Mouse (Mus musculus) hindbrain, embryonic 16.5 days (tissue): ENCODE results near the gene Zcchc17. TPM values are rescaled to one million over a fixed set of nuclear protein-coding genes. Genes with fewer than 3 reads are reported as not detected.

Experiments used
- ATAC-seq: fragments of 200-750 bp; cut with Nextera tagmentation; 2 replicates; pipeline ENCODE4 v1.8.0; 2017; ENCODE audit warnings: moderate TSS enrichment, moderate library complexity
- H3K27ac ChIP-seq: fragments of 300-500 bp; sonication (generic); 2 replicates; pipeline ENCODE4 v1.5.1; 2014; ENCODE audit warnings: low read depth, mild to moderate bottlenecking, control low read depth, low read length, moderate library complexity
- H3K27me3 ChIP-seq: fragments of 300-500 bp; sonication (generic); replicated peaks from 2 replicates; pipeline ENCODE4 v1.6.1; 2014; ENCODE audit warnings: low read length; ENCODE audit not compliant: control insufficient read depth, insufficient read depth
- H3K36me3 ChIP-seq: fragments of 300-500 bp; sonication (generic); 2 replicates; pipeline ENCODE4 v1.6.1; 2014; ENCODE audit warnings: mild to moderate bottlenecking, low read length, moderate library complexity, mixed read lengths; ENCODE audit not compliant: control insufficient read depth, insufficient read depth
- H3K4me1 ChIP-seq: fragments of 300-500 bp; sonication (generic); 2 replicates; pipeline ENCODE4 v1.6.1; 2014; ENCODE audit warnings: low read depth, low read length; ENCODE audit not compliant: control insufficient read depth, insufficient read depth
- H3K4me2 ChIP-seq: fragments of 300-500 bp; sonication (generic); 2 replicates; pipeline ENCODE4 v1.6.1; 2014; ENCODE audit warnings: mild to moderate bottlenecking, low read length, control low read depth, moderate library complexity
- H3K4me3 ChIP-seq: fragments of 300-500 bp; sonication (generic); 2 replicates; pipeline ENCODE4 v1.5.1; 2014; ENCODE audit warnings: mild to moderate bottlenecking, low read length, control low read depth, moderate library complexity
- H3K9ac ChIP-seq: fragments of 300-500 bp; sonication (generic); 2 replicates; pipeline ENCODE4 v1.6.1; 2014; ENCODE audit warnings: low read depth, mild to moderate bottlenecking, control low read depth, low read length, moderate library complexity
- H3K9me3 ChIP-seq: fragments of 300-500 bp; sonication (generic); 2 replicates; pipeline ENCODE4 v1.6.1; 2014; ENCODE audit warnings: mild to moderate bottlenecking, low read length, moderate library complexity; ENCODE audit not compliant: control insufficient read depth
- WGBS: fragments of 180-500 bp; shearing (Covaris S2); extraction: QIAGEN DNeasy Blood & Tissue Kit; methylation state at CpG from one replicate; pipeline ENCODE4 v1.1.7; 2014; 5-methylcytosine and 5-hydroxymethylcytosine counted together
- polyA plus RNA-seq: library from polyadenylated mRNA; unstranded; fragments of >200 nt; fragmentation: Nextera tagmentation; extraction: Ambion mirVana; gene quantifications from 2 replicates; pipeline ENCODE4 v1.2.1, GENCODE M21; 2015

The Zcchc17 gene
- polyA plus RNA-seq, 1 experiment from 2014 or later = 85.4 TPM

DNA sequence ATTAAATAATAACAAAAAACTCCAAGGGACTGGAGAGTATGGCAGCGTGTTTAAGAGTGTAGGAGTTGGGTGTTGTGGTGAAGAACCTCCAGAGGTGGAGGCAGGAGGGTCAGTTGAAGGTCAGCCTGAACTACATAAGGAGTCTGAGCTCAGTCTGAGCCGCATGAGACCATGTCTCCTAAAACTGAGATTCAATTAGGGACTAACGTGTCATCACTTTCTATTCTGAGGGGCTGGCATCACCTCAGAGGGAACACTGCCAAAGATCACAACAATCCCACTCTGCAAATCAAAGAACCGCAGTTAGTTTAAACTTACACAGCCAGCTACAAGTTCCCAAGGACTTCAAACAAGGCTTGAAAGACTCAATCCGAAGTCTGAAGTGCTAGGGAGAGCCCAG, 36.1 kb downstream of the Zcchc17 start:
- H3K9me3 ChIP-seq = no peaks in the 10 kb centered on the region
- peaks cover 30% of the 10 kb centered on the region for H3K36me3 ChIP-seq
- no peak overlapping the region for H3K4me2 ChIP-seq
- 65% methylated on average over 5 of the region's 5 CpGs for WGBS
- no peaks in the 10 kb centered on the region for H3K27me3 ChIP-seq
- H3K4me1 ChIP-seq = no peaks in the 10 kb centered on the region
- ATAC-seq = no peak
- no peak overlapping the region for H3K27ac ChIP-seq
- H3K4me3 ChIP-seq = no peak overlapping the region
- H3K9ac ChIP-seq = no peak overlapping the region

DNA sequence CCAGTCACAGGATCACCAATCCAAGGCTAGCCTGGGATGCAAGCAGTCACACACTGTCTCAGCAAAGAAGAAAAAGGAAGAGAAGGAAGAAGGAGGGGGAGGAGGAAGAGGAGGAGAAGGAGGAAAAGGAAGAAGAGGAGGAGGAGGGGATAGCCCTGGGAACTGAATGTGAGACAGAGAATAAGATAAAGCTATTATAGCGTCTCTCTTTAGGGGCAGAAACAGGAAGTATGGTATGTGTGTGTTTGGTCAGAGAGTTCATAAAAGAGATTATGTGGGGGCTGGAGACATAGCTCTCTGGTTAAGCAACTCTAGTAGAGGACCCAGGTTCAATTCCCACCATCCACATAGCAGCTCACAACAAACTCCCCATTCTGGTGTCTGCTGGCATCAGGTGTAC, 36.6 kb downstream of the Zcchc17 start:
- no peak for ATAC-seq
- no peak overlapping the region for H3K9ac ChIP-seq
- no peaks in the 10 kb centered on the region for H3K9me3 ChIP-seq
- H3K27ac ChIP-seq = no peak overlapping the region
- no peaks in the 10 kb centered on the region for H3K4me1 ChIP-seq
- H3K27me3 ChIP-seq = no peaks in the 10 kb centered on the region
- H3K4me2 ChIP-seq = no peak overlapping the region
- WGBS = 96% methylated on average over 1 of the region's 1 CpGs
- no peak overlapping the region for H3K4me3 ChIP-seq
- peaks cover 28% of the 10 kb centered on the region for H3K36me3 ChIP-seq

DNA sequence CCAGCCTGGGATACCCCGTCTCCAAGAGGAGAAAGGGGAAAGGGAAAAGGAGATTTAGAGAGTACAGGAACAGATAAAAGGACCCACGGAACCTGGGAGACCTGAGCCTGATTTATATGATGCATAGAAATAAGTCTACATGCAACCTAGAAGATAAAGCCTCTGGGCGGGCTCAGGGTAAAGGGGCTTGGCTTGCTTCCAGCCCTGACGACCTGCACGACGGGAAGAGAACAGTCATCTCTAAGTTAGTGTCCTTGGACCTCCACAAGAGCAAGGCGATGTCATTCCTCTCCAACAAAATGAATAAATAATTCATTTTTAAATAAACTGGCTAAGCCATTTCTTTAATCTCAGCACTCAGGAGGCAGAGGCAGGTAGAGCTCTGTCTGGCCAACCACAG, 37.2 kb downstream of the Zcchc17 start:
- no peak overlapping the region for H3K4me2 ChIP-seq
- WGBS = 79% methylated on average over 7 of the region's 7 CpGs
- no peak overlapping the region for H3K4me3 ChIP-seq
- no peaks in the 10 kb centered on the region for H3K27me3 ChIP-seq
- H3K9ac ChIP-seq = no peak overlapping the region
- no peaks in the 10 kb centered on the region for H3K9me3 ChIP-seq
- no peak for ATAC-seq
- H3K4me1 ChIP-seq = no peaks in the 10 kb centered on the region
- no peak overlapping the region for H3K27ac ChIP-seq
- H3K36me3 ChIP-seq = peaks cover 24% of the 10 kb centered on the region

DNA sequence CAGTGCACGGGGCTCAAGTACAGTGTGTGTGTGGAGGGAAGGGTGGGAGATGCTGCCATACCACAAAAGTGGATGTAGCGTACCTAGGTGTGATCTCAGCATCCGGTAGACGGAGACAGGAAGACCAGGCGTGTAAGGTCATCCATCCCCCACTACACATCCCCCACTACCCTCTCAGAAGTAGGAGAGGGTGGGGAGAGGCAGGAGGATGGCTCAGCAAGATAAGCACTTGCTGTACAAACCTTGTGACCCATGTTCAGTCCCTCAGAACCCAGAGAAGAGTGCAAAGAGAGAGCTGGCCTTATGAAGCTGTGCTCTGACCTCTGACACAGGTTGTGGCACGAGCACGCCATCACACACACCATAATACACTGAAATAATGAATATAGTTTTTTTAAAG, 38.1 kb downstream of the Zcchc17 start:
- no peak overlapping the region for H3K4me2 ChIP-seq
- H3K9me3 ChIP-seq = no peaks in the 10 kb centered on the region
- no peaks in the 10 kb centered on the region for H3K4me1 ChIP-seq
- no peak overlapping the region for H3K4me3 ChIP-seq
- no peak overlapping the region for H3K27ac ChIP-seq
- no peak overlapping the region for H3K9ac ChIP-seq
- H3K36me3 ChIP-seq = peaks cover 20% of the 10 kb centered on the region
- no peak for ATAC-seq
- H3K27me3 ChIP-seq = no peaks in the 10 kb centered on the region
- 89% methylated on average over 7 of the region's 7 CpGs for WGBS

DNA sequence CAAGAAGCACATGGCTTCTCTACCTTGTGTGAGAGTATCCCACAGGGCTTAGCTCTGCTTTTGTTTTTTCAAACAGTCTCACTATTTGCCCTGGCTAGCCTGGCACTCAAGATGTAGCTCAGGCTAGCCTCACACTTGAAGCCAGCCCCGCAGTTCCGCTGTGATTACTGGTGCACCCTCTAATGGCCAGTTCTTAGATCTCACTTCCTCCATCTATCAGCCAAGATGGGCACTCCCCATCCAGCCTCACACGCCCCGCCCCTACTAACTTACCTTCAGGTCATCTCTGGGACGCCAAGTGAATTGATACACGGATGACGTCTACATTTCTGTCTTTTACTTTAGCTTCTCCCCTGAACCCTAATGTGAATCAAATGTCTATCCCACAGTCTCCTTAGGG, 40.2 kb downstream of the Zcchc17 start:
- no peak for ATAC-seq
- peaks cover 17% of the 10 kb centered on the region for H3K36me3 ChIP-seq

DNA sequence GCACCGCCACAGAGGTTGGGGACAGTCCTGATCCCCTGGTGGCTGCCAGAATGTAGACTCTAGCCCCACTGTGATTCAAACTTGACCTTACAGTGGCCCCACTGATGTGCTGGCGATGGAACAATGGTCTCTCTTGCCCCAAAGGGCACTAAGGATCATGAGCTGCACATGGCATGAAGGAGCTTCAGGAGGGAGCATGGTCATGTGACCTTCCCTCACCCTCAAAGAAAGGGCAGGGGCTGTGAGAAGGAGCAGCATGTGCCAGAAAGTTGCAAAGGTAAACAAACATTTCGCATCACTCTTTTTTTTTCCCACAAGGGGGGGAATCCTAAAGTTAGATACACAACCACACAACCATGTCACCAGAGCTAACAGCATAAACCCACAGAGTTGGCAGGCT, 41.6 kb downstream of the Zcchc17 start:
- Histone ChIP-seq H3K36me3 (peaks cover 25% of the 10 kb centered on the region), H3K4me1 (no peaks in the 10 kb centered on the region), H3K27me3 (no peaks in the 10 kb centered on the region), H3K4me3 (no peak overlapping the region), H3K9ac (no peak overlapping the region), H3K4me2 (no peak overlapping the region), H3K27ac (no peak overlapping the region), H3K9me3 (no peaks in the 10 kb centered on the region)
- WGBS = 56% methylated on average over 3 of the region's 3 CpGs
- ATAC-seq = no peak

More for the DNA sequence above, 40.2 kb downstream of the Zcchc17 start:
- no peaks in the 10 kb centered on the region for H3K27me3 ChIP-seq
- no peak overlapping the region for H3K4me3 ChIP-seq
- H3K4me1 ChIP-seq = no peaks in the 10 kb centered on the region
- WGBS = 89% methylated on average over 7 of the region's 7 CpGs
- H3K9me3 ChIP-seq = no peaks in the 10 kb centered on the region
- no peak overlapping the region for H3K27ac ChIP-seq
- H3K4me2 ChIP-seq = no peak overlapping the region
- no peak overlapping the region for H3K9ac ChIP-seq

DNA sequence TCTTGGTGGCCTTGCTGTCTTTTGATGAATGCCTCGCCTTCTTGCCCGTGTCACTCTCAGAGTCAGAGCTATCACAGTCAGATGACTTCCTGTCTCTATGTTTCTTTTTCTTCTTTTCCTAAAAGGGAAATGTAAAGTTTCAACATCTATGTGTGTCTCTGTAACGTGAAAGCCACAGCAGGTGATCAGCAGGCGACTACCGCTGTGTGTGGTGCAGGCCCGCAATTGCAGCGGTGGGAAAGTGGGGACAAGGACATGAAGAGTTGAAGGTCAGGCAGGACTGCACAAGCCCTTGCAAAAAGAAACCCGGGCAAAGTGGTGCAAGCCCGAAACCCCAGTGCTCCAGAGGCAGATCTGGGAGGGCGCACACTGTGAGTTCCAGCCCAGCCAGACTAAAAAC, 43.1 kb downstream of the Zcchc17 start:
- no peaks in the 10 kb centered on the region for H3K9me3 ChIP-seq

DNA sequence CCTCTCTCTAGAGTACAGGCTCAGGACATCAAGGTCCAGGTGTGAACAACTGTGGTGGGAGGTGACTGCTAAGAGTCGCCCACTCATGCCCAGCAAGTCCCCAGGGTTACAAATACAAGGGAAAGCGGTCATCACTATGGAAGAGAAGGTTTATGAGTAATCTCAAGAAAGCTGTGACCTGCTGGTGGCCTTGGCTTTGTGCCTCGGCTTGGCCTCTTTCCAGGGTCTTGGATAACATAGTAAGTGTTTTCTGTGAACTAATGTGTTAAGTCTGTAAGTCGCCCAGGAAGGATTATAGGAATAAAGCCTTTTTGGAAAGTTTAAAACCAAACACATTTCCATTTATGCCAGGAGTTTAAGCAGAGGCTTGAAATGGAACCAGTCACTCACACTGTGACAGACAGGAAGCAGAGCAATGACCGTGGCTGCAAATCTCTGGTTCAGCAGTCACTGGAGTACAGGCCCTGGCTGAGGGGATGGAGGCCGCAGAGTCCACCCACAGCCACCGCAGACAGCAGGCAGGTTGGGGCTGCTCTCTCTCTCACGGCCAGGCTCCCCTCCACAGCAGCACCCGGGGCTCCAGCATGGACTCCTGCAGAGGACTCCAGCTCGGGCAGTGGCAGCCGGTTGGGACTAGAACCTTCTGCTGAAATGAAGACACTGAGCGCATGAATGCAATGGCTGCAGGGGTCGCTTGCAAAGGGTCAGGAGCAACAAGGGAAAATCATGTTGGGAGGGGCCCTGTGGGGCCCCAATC, 43.8 kb downstream of the Zcchc17 start:
- no peak overlapping the region for H3K4me3 ChIP-seq
- H3K4me1 ChIP-seq = no peaks in the 10 kb centered on the region
- peaks cover 26% of the 10 kb centered on the region for H3K36me3 ChIP-seq
- no peaks in the 10 kb centered on the region for H3K9me3 ChIP-seq
- no peak overlapping the region for H3K9ac ChIP-seq
- H3K27ac ChIP-seq = no peak overlapping the region
- no peak for ATAC-seq
- H3K4me2 ChIP-seq = no peak overlapping the region
- WGBS = 74% methylated on average over 13 of the region's 13 CpGs
- no peaks in the 10 kb centered on the region for H3K27me3 ChIP-seq

More for the DNA sequence above, 43.1 kb downstream of the Zcchc17 start:
- Histone ChIP-seq H3K36me3 (peaks cover 27% of the 10 kb centered on the region), H3K4me2 (no peak overlapping the region), H3K9ac (no peak overlapping the region), H3K4me3 (no peak overlapping the region), H3K4me1 (no peaks in the 10 kb centered on the region), H3K27ac (no peak overlapping the region), H3K27me3 (no peaks in the 10 kb centered on the region)
- no peak for ATAC-seq
- 80% methylated on average over 10 of the region's 10 CpGs for WGBS

DNA sequence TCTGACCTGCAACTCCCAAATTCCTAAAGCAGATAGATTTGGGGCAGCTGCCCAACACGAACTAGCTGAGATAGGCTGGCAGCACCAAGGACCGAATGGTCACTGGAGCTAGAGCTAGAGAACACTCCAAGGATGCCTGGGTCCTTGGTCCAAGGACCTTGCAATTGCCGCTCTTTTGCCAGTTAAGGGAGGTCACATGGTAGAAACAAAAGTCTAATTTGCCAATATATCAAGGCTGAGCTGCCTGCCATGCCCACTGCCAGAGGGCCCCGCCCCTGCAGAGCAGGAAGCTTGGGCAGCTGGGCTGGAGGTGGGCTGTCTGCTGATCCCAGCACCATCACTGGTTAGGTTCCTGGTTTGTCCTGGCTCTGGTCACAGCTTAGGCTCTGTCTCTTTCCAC, 46.2 kb downstream of the Zcchc17 start:
- WGBS = 94% methylated on average over 4 of the region's 4 CpGs
- Histone ChIP-seq H3K27me3 (no peaks in the 10 kb centered on the region), H3K4me1 (peaks cover 5% of the 10 kb centered on the region), H3K36me3 (peaks cover 26% of the 10 kb centered on the region), H3K27ac (no peak overlapping the region), H3K9me3 (no peaks in the 10 kb centered on the region), H3K9ac (no peak overlapping the region), H3K4me2 (no peak overlapping the region), H3K4me3 (no peak overlapping the region)
- ATAC-seq = no peak
